Mouse (Mus musculus): Measurements from ENCODE around the gene Fbxl13. TPM values are rescaled to one million over a fixed set of nuclear protein-coding genes. Genes with fewer than 3 reads are reported as not detected.
A peak's percentile ranks its signal among the peaks of the same experiment; 100 is the strongest.

Gene Fbxl13
- polyA plus RNA-seq, 1 experiment, result 0.42 TPM

DNA sequence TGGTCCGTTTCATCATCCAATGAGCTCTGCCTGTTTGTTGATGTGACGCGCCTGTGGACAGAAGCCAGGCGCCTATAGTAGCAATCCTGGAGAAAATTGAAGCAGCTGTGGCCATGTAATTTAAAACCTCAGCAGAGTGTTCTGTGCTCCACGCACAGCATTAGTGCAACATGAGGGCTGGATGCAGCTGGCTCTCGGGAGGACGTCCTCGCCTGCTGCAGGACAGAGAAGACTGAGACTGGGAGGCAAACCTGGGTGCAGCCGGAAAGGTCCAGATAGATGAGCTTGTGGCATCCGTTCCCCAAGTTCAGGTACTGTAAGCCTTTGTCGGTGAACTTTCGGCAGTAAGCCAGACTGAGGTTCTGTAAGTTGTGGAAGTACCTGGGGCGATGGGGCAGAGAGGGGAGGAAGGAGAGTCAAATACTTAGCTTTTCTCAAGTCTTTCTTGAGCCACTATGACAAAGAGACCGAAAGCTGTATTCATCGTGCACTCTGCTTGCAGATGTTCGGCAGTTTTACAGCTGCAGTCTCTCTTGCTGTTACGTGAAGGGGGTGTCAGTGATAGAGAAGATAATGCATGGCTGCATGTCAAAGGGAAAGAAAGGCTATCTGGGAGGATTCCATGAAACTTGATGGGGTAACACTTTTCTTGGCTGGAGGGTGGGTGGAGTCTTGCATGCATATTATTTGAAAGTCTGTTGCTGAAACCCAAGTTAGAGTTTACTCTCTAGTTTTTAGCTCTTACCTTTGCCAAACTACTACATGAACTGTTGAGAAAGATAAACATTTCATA is 101.8 kb downstream of the Fbxl13 start, which contains the start of gene Lrrc17:
Gene Lrrc17, plus strand, starts transcription at position 151 of the 793 bp plus-strand sequence.
- TF ChIP-seq CTCF (IDR thresholded peaks at IDR 0.05; ENCODE audit: borderline replicate concordance, extremely low read depth, insufficient read depth, insufficient read length), result no peak
- no peak for TF ChIP-seq POLR2A (IDR thresholded peaks at IDR 0.05; ENCODE audit: borderline replicate concordance, extremely low read depth, insufficient read depth, insufficient read length, poor library complexity, severe bottlenecking)
- DNase-seq (ENCODE audit: low read depth), result peak; percentile 68

- DNase-seq (ENCODE audit: low read depth), result no peak
- TF ChIP-seq CTCF (IDR thresholded peaks at IDR 0.05; ENCODE audit: borderline replicate concordance, extremely low read depth, insufficient read depth, insufficient read length) (no peak), POLR2A (IDR thresholded peaks at IDR 0.05; ENCODE audit: borderline replicate concordance, extremely low read depth, insufficient read depth, insufficient read length, poor library complexity, severe bottlenecking) (no peak)
Observed at GRCm38 (mm10) chr5:21542226-21542625, 103.2 kb downstream of the Fbxl13 start.

GRCm38 (mm10) chr5:21532921-21533320 is 112.5 kb downstream of the Fbxl13 start:
- TF ChIP-seq POLR2A (IDR thresholded peaks at IDR 0.05; ENCODE audit: borderline replicate concordance, extremely low read depth, insufficient read depth, insufficient read length, poor library complexity, severe bottlenecking), result no peak
- TF ChIP-seq CTCF (IDR thresholded peaks at IDR 0.05; ENCODE audit: borderline replicate concordance, extremely low read depth, insufficient read depth, insufficient read length), result no peak
- DNase-seq (ENCODE audit: low read depth), result no peak

DNA sequence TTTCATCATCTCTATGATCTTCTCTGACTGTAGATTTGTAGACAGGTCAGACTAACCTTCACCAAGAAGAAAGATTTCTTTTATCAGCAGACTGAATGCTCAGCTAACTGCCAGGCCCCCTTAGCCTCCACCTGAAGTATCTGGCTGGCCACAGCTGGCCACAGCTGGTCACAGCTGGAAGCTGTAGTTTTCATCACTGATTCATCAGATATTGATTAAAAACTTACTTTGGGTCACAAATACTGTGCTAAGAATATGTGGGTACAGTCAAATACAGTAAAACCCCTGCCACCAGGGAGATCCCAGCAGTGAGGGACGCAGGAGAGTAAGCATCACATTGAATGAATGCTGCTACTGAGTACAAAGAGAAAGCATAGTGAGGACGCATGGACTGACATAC is 113.3 kb downstream of the Fbxl13 start:
- no peak for TF ChIP-seq POLR2A (IDR thresholded peaks at IDR 0.05; ENCODE audit: borderline replicate concordance, extremely low read depth, insufficient read depth, insufficient read length, poor library complexity, severe bottlenecking)
- no peak for TF ChIP-seq CTCF (IDR thresholded peaks at IDR 0.05; ENCODE audit: borderline replicate concordance, extremely low read depth, insufficient read depth, insufficient read length)
- DNase-seq (ENCODE audit: low read depth), result no peak

GRCm38 (mm10) chr5:21529110-21529720 is 116.2 kb downstream of the Fbxl13 start:
- DNase-seq (ENCODE audit: low read depth), result no peak
- TF ChIP-seq POLR2A (IDR thresholded peaks at IDR 0.05; ENCODE audit: borderline replicate concordance, extremely low read depth, insufficient read depth, insufficient read length, poor library complexity, severe bottlenecking) (no peak), CTCF (IDR thresholded peaks at IDR 0.05; ENCODE audit: borderline replicate concordance, extremely low read depth, insufficient read depth, insufficient read length) (no peak)

DNA sequence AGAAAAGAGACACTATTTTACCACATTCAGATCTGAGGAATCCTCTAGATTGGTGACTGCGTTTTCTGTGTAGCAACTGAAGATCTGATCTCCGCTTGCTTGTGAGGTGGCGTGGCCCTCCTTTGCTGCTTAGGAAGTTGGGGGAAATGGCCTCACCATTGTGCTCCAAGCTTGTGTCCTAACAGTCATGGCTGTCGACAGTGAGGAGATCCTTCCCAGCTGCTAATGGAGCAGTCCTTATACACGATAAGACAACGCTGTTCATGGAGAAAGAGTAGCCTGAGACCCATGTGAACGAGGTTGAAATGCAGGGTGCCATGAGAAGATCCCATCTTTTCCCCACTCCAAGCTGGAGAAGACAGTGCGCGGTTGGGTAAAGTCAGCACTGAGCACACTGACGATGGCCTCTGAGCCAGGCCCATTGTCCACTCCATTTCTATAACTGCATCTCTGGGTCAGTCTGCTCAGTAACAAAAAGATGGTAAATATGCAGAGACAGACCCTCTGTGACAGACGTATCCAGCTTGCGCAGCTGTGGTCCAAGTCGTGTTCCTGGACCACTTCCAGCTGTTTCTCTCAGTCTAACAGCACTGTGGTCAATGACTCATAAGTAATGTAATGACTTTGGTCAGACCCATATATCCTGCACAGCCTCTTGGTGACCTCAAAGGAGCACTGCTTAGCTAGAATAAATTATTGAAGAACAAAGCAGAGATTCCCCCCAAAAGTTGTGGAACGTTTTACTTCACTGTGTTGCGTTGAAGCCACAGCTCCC is 117.2 kb downstream of the Fbxl13 start:
- TF ChIP-seq CTCF (IDR thresholded peaks at IDR 0.05; ENCODE audit: borderline replicate concordance, extremely low read depth, insufficient read depth, insufficient read length) (no peak), POLR2A (IDR thresholded peaks at IDR 0.05; ENCODE audit: borderline replicate concordance, extremely low read depth, insufficient read depth, insufficient read length, poor library complexity, severe bottlenecking) (no peak)
- no peak for DNase-seq (ENCODE audit: low read depth)

DNA sequence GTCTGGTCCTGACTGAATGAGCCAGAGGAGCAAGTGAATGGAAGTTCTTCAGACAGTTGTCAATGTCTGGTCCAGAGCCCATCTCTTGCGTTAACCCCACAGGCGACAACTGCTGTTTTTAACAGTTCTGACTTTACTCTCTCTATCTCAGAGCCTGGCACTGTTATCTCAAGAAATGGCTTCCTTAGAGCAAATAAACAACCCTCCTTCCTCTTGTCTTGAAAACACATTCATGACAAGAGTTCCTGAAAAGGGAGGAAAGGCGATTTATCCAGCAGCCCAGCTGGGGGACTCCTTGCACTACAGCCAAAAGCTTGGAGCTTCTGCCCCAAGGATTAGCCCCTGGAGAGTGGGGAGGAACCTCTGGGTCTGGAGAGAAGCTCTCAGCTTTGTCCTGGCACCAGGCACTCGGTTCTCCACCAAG is 117.9 kb downstream of the Fbxl13 start:
- TF ChIP-seq POLR2A (IDR thresholded peaks at IDR 0.05; ENCODE audit: borderline replicate concordance, extremely low read depth, insufficient read depth, insufficient read length, poor library complexity, severe bottlenecking) (no peak), CTCF (IDR thresholded peaks at IDR 0.05; ENCODE audit: borderline replicate concordance, extremely low read depth, insufficient read depth, insufficient read length) (no peak)
- DNase-seq (ENCODE audit: low read depth), result no peak

GRCm38 (mm10) chr5:21526835-21527485 is 118.5 kb downstream of the Fbxl13 start:
- TF ChIP-seq CTCF (IDR thresholded peaks at IDR 0.05; ENCODE audit: borderline replicate concordance, extremely low read depth, insufficient read depth, insufficient read length) (no peak), POLR2A (IDR thresholded peaks at IDR 0.05; ENCODE audit: borderline replicate concordance, extremely low read depth, insufficient read depth, insufficient read length, poor library complexity, severe bottlenecking) (no peak)
- peak; percentile 20 for DNase-seq (ENCODE audit: low read depth)

GRCm38 (mm10) chr5:21519166-21519565 is 126.3 kb downstream of the Fbxl13 start:
- DNase-seq (ENCODE audit: low read depth), result no peak
- TF ChIP-seq CTCF (IDR thresholded peaks at IDR 0.05; ENCODE audit: borderline replicate concordance, extremely low read depth, insufficient read depth, insufficient read length) (no peak), POLR2A (IDR thresholded peaks at IDR 0.05; ENCODE audit: borderline replicate concordance, extremely low read depth, insufficient read depth, insufficient read length, poor library complexity, severe bottlenecking) (no peak)

GRCm38 (mm10) chr5:21518207-21518606 is 127.2 kb downstream of the Fbxl13 start:
- peak; percentile 42 for DNase-seq (ENCODE audit: low read depth)
- no peak for TF ChIP-seq CTCF (IDR thresholded peaks at IDR 0.05; ENCODE audit: borderline replicate concordance, extremely low read depth, insufficient read depth, insufficient read length)

DNA sequence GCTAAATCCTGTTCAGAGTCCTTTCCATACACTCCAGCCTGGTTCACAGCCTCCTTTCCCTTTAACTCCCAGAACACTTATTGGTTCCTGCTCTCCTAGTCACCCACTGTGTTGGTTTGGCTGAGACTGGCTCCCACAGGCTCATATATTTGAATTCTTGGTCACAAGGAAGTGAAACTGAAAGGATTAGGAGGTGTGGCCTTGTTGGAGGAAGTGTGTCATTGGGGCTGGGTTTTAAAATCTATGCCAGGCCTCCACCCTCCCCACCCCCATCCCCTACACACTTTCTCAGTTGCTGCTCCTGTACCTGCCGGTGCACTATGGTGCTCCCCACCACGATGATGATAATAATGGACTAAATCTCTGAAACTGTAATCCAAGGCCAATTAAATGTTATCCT is 127.9 kb downstream of the Fbxl13 start:
- TF ChIP-seq CTCF (IDR thresholded peaks at IDR 0.05; ENCODE audit: borderline replicate concordance, extremely low read depth, insufficient read depth, insufficient read length) (no peak), POLR2A (IDR thresholded peaks at IDR 0.05; ENCODE audit: borderline replicate concordance, extremely low read depth, insufficient read depth, insufficient read length, poor library complexity, severe bottlenecking) (no peak)
- no peak for DNase-seq (ENCODE audit: low read depth)

All from brain, embryonic 14.5 days (tissue).